Mouse (Mus musculus) frontal cortex, postnatal 25 days (tissue): ENCODE data around the gene Ift57.

Experiments
- DNase-seq, 2 experiments: peaks; one replicate each; pipeline ENCODE4 v3.0.0; 2022; ENCODE audit warnings: low spot score in 2 of 2

Ift57 gene

DNA sequence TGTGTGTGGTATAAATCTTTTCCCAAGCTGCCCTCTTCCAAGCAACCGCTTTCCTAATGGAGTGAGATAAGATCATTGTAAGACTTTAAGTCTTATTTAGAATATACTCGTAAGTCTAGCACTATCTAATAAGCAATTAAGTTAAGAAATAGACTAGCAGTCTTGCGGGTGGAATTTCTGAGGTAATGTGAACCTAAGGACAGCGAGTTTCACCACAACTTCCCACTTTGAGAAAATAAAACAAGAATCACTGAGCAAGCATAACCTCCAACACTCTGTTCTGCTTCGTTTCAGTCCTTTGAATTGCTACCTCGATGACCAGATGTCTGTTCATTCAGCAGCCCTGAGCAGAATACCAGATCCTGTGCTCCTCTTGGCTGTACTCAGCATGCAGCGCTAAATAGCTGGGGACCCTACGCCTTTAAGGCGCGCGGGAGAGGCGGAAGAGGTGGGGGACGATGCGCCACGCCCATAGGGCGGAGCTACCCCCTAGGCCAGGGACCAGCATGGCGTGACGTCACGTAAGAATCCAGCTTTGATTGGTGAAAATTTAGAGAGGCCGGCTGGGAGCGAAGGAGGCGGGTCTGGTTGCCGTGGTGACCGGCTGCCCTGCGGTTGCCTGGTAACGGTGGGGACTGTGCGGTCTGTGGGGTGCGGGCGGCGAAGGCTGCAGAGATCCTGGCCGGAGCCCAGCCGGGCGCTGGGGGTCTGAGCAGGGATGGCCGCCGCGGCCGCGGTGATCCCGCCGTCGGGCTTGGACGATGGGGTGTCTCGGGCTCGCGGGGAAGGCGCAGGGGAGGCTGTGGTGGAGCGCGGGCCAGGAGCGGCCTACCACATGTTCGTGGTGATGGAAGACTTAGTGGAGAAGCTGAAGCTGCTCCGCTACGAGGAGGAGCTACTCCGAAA is at the start of gene Ift57:
Gene Ift57, plus strand, starts transcription at position 614 of the 906 bp plus-strand sequence.
- peak; percentile 93 to 96 for DNase-seq

DNA sequence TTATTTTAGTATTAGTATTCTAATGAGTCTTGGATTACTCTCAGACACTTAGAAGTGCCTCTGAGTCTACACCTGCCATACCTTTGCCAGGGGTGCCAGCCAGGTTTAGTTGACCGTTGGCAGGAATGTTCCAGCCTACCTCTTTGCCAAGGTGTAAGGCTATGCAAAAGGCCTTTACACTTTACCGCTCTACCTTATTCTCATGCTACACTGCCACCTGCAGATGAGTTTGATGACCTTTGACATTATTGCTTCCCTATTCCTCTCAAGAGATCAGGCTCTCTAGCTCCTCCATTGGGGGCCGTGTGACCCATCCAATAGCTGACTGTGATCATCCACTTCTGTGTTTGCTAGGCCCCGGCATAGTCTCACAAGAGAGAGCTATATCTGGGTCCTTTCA is 41.9 kb upstream of the Ift57 start:
- DNase-seq = no peak

DNA sequence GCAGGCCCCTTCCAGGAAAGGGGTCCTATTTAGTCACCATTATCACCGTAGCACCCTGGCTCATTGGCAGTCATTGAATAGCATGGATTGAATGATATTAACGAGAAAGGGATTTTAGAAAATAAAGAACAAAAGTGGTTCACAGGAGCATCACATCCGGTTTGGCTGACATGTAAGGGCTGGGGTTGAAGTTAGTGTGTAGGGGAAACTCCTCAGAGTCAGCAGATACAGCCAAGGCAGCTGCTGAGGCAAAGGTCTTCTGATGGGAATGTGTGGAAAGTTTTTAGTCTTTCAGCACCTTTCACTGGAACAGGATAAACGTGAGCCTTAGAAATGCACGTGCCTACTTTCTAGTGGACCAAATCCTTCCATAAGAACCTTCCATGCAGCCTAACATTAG is 41.0 kb upstream of the Ift57 start:
- no peak for DNase-seq

DNA sequence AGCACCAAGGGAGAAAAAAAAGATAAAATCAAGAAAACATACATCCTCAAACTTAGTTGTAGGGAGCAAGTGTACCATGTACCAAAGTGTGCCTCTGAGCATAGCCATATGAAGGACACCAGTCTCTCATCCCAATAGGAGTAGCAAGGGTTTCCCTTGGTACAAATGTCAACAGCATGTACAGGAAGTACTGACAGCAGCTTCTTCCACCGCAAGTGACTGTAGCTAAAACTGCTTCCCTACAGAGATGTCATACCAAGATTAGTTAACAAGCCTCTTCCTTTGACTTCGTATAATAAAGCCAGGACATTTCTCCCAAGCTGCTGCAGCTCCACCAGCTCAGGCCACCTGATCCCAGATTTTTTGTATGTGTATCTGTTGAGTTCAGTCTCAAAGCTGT is 39.9 kb upstream of the Ift57 start:
- DNase-seq = no peak

DNA sequence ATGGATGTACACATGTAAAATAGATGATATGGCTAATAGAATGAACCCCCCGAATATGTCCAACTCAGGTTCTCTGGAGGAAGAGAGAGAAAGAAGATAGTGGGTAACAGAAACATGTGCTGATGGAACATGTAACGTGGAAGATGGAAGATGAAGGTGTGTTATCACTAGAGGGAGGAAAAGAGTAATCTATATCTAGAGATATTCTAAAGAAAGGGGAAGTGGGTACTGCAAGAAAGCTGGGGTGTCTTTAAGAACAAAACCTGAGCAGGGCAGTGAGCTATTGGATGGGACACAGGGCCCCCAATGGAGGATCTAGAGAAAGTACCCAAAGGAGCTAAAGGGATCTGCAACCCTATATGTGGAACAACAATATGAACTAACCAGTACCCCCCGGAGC is 38.9 kb upstream of the Ift57 start:
- no peak for DNase-seq

DNA sequence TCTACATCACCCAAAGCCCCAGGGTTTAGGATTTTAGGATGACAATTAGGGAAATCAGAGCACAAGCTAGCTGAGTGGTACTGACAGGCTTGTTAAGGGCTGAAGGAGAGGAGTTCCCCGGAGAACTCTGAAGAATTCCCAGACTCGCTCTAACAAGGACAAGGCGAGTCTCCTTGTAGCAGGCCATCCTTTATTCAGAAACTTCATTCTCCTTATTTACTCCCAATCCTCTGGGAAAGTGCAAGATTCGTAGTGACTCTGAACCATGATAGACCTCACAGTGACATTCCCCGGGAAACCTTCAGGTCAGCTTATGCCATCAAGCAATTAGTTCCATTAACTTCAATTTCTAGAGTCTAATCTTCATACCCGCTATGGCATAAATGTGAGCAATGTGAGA is 36.8 kb upstream of the Ift57 start:
- no peak for DNase-seq

DNA sequence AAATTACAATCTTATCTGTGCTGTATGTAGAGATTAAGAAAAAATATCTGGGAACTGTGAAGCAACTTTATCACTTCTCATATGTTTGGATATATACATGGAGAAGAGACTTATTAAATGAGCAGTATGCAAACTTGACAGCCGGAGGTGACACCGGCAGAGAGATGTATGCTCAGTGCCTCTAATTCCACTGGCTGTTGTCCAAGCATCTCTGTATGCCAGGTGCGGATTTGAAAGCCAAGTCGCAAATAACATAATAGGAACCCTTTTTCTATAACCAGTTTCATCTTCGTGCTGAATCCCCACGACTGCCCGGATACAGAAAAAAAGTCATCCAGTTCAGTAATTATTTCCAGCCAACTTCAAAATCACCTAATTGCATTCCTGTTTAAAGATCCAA is 34.4 kb upstream of the Ift57 start:
- no peak for DNase-seq

DNA sequence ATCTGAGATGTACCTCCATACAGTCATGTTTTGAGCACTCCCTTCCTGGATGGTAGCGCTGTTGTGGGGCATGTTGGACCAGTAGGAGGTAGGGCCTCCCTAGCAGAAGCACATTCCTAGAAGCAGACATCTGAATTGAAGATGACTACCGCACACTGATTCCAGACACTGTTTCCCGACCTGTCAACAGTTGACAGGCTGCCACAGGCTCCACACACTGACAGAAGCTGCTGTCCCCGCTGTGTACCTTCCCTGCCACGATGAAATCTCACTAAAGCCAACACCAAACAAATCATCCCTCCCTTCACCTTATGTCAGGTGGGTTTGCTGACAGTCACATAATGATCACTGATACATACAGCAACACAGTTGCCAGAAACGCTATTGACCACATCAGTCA is 19.4 kb upstream of the Ift57 start:
- DNase-seq = no peak

DNA sequence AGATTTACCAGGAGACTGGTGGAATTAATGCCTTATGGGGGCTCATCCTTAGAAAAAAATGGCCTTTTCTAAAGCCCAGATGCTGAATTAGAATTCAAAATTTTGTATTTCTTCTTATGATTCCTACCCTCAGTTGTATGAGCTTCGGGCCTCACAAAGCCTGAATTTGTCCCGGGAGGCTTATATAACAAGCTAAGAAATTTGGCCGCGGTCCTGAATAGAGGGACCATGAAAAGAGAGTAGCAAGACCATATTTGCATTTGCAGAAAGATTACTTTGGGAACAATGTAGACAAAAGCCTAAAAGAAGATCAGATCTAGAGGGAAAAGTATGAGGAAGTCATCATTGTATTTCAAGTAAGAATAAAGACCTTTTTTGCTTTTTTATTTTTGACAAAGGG is 14.1 kb upstream of the Ift57 start:
- DNase-seq = no peak

DNA sequence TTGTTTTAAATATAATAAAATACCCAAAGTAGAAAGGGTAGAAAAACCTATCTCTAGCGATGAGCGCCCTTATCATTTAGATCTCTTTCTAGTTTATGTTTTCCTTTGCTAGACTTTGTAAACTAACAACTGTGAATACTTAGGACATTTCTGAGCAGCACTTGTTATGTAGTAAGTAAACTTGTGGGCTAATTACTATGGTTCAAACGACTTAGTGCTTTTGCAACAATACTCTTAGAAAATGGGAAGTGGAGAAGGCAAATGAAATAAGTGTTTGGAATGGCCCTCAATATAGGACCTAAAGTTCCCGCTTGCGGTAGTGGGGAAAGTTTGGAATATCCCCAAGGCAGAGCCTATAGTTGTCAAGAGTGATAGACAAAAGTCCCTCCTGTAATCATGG is 788 bp downstream of the Ift57 start:
- DNase-seq = no peak

DNA sequence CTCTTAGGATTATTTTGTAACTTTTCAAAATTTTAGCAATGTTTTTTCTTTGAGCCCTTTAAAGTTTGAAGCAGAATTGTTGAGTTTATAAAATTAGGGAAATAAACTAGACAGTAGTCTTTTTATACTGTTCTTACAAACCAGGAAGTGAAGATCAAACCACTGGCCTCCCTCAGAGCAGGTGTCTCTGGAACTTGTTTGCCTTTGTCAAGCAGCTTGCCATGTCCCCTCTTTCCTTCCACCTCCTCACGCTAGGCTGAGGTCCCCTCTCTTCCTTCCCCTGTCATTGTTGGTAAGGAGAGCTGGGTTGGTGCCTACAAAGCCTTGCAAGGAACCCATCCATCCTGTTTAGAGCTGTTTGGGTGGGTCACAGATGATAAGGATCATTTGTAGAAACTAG is 9.0 kb downstream of the Ift57 start:
- no peak for DNase-seq

DNA sequence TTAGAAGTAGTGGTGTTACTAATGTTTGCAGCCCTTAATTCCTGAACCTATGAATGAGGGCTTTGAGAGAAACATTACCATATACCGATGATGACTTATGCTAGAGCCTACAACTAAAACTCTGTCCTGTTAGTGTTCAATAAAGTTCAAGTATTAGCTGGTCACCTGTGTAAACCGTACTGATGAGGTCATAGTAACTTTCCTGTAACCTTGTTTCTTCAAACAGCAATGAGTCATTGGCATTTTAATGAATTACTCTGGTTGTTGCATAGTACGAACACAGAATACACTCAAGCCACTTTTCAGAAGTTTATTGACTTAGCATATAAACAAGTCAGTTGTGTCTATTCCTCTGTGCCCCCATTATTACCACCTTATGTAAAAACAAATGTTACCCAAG is 11.2 kb downstream of the Ift57 start:
- no peak for DNase-seq

DNA sequence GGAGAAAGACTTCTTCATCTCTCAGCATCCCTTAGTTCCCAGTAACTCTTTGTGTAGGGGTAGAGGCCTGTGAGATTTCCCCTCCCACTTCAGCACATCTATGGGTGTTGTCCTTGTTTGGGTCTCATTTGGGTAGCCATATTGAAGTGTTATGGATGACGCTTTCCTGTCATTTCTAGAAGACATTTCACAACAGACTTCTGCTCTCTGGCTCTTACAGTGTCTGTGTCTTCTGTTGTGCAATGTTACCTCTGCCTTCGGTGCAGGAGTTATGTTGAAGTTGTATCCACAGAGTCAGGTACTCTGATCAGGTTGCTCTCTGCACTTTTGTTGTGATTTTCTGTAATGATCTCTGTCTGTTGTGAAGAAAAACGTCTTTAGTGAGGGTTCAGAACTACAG is 14.3 kb downstream of the Ift57 start:
- no peak for DNase-seq

DNA sequence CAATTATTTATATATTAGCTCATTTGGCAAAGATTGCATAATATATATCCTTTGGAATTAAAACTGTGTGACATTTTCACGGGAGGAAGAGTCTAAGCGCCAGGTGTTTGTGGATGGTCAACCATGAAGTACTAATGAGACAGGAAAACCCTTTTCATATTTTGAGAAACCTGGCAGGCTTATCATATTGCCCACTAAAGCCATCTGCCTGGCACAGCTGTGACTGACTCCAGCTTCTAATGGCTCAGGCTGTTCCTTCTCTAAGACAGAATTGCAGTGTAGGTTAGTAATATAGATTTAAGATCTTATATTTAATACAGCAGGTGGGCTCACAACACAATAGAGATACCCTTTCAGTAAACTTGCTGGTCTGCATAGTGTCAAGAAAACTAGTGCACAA is 21.6 kb downstream of the Ift57 start:
- no peak for DNase-seq

DNA sequence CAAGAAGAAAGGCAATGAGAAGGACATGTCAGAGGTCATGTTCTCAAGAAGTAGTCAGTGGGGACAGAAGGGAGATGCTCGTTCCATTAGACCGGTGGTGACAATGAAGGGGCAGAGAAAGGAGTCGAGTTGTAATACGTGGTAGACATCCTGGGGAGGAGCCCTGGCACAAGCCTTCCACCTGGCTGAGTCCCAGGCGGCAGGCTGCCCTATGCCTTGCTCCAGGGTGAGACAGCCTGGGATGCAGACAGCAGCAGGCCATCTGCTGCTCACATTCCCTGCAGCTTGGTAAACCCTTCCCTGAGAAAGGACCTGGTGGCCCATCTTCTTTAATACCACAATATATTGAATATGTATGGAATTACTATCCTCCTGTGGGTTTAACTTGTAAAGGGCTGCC is 22.6 kb downstream of the Ift57 start:
- no peak for DNase-seq

DNA sequence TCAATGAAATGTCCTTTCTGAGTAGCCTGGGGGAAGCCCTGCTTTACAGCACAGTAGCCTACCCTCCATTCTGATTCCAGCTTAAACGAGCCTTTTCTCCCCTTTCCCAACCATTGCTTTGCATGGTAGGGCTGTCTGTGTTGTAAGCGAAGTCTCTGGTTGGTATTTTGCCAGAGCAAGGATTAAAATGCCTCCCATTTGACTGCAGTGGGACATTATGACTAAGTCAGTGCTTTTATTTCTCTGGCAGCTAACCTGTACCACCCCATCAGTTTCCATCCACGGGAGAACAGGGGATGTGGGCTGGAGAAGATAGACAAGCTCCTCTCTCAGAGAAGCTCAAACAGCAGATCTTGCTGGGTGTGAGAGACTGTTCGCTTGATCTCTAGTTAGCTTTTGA is 24.2 kb downstream of the Ift57 start:
- DNase-seq = no peak

DNA sequence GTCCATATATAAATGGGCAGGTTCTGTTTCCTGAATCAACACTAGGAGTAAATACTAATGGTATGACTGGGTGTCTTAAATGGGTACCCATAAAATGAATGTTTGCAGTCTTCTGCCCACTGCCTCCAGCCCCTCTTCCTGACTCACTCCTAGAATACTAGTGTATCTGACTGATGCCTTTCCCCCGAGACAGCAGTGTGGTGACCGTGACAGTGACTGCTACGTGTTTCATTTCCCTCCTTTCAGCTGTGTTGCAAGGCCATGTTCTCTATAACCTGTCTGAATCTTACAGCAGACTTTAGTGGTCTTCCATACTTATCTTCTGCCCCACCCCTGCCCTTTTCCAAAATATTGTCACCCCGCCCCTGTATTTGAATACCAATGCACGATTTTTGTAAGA is 25.2 kb downstream of the Ift57 start:
- DNase-seq = no peak

DNA sequence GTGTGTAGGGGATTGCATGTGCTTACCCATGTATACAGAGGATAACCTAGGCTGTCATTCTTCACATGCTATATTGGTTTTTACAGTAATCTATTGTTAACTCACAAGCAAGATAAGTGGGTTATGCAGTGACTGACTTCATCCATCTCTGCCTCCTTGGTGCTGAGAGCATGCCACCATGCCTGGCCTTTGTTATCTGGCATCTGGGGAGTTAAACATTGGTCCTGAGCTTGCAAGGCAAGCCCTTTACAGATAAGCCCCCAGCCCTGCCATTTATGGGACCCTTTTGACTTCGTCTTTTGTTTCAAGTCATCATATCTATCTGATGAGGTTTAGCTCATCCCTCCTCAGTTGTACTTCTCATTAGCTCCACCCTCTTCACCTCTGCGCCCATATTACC is 25.9 kb downstream of the Ift57 start:
- DNase-seq = no peak

DNA sequence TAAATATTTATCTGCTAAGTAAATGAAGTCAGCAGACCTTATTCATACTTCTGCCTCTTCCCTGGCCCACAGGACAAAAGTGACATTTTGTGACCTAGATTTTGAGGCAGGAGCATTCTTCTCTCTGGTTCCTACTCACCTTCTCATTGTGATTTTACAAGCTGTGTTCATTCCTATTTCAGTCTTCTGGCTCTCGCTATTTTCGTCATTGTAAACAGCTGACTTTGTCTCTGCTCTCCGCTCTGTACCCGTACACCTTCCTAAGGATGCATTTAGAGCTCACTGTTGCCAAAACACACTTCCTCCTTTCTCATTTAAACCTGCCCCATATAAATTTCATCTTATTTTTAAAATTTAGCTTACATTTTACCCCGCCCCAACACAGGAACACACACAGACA is 26.4 kb downstream of the Ift57 start:
- DNase-seq = no peak

DNA sequence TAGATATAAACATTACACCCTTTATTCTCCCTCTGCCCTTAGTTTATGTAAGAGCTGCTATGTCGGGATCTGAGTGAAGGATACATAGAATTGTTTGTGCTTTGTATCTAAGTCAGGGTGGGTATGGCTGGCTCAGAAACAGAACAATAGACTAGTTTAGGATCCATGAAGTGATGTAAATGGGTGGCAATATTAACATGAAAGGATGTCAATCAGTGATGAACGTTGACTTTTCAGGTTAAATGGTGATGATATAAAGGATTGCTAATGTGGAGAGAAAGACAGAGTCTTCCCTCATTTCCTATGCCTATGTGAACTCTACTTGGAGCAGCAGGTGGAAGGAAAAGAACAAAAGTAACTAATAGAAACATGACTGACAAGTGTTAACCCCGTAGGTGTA is 27.2 kb downstream of the Ift57 start:
- DNase-seq = no peak

DNA sequence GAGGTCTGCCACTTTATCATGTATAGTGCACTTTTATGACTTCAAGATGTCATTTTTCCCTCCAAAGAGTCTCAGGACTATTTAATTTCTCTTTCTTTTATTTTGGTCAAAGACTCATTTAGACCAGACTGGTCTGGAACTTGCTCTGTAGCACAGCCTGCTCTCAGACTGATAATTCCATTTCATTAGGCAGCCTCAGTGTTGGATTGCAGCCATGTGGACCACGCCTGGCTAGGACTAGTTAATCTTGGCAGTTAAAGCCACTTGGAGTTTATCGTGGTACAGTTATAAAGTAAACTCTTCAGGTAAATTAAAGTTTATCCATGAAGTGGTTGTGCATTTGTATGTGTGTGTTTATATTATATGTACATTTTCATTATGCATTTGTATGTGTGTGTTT is 27.7 kb downstream of the Ift57 start:
- DNase-seq = no peak

DNA sequence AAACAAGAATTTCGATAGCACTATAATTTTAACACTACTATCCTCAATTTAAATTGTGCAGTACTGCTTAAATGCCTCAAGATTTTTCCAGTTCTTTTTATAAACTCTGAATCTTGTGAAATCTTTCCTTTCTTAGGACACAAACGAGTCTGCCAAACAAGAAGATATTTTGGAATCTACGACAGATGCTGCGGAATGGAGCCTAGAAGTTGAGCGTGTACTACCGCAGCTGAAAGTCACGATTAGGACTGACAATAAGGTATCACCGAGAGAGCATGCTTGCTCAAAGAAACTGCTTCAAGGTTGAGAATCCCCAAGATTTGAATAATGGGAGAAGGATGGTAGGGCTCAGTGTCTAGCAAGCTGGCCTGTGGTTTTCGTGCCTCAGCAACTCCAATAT is 37.5 kb downstream of the Ift57 start:
- peak in 1 of 2 experiments; percentile 25 for DNase-seq

DNA sequence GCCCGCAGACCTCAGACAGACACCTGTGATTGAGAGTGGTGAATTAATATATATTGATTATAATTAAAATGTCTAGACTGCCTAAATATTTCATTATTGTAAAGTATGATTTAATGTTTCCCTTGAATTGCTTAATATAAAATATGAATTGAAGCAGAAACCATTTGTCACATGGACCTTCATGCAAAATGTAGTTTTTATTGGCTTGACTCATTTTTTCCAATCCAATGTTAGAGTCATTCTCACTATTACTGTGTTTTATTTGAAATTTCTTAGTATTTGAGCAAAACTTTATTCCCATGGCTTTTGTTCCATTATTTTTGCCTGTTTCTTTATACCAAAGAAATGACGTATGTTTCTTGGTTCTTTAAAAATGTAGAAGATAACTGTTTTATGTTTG is 48.3 kb downstream of the Ift57 start:
- DNase-seq = no peak

DNA sequence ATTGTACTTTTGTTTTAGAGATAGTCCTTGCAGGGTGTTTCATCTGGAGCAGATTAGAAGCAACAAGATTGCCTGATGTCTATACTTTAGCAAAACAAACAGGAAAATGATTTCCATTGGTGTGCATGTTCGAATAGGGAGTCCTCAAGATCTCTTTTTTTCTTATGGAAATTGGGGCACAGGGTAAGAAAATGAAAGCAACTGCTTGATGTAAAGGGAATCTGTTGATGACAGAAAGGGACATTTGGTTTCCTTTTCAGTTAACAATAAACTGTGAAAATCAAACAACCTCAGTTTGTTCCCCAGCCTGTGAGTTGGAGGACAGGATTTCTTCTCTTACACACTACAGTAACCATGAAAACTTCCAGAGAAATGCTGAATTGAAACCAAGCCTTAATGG is 53.9 kb downstream of the Ift57 start:
- no peak for DNase-seq
